Mouse (Mus musculus) embryonic fibroblast, embryonic 13.5 days (primary cell): ENCODE measurements around the gene Parp9.

ENCODE experiments used
- CTCF ChIP-seq: IDR thresholded peaks from 2 replicates; pipeline ENCODE4 v1.5.1; 2011; ENCODE audit warnings: mild to moderate bottlenecking, control low read depth, low read length, moderate library complexity, borderline replicate concordance; ENCODE audit not compliant: insufficient read depth
- POLR2A ChIP-seq: IDR thresholded peaks from 2 replicates; pipeline ENCODE4 v1.6.1; 2011; ENCODE audit warnings: low read depth, mild to moderate bottlenecking, control low read depth, low read length, moderate library complexity

DNA sequence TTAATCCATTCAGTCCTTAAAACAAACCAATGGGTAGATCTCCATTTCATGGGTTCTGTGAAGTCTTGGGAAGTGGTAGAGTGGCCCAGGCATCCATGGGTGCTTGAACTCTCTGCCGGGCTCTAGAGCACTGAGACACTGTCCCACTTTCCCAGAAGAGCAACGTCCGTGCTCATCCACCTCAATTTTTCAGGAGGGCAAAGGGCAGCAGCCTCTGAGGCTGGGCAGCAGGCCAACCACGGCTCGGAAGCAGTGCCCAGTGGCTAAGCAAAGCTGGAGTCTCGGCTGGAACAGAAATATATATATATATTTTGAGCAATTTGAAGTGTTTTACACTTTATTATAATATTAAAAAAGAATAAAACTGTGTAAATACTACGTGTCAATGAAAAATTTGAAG, 31.4 kb upstream of the Parp9 start:
- no peak for TF ChIP-seq POLR2A
- no peak for TF ChIP-seq CTCF
